Mouse (Mus musculus) CH12.LX (cell line): ENCODE data around the gene Serpinb13. TPM values are rescaled to one million over a fixed set of nuclear protein-coding genes. Genes with fewer than 3 reads are reported as not detected.
A peak's percentile ranks its signal among the peaks of the same experiment; 100 is the strongest.
"Not testable (repeated sequence)": the region's sequence is repeated elsewhere in the genome, so short reads cannot be mapped to it uniquely, and the experiment has no call there.

Source experiments
- DNase-seq: peaks from one replicate; pipeline ENCODE4 v3.0.0-alpha.2; 2013; ENCODE audit errors: extremely low read depth
- H3K27ac ChIP-seq: 2 replicates; pipeline ENCODE4 v1.5.1; 2012; ENCODE audit warnings: low read depth, mild to moderate bottlenecking, control low read depth, moderate library complexity; ENCODE audit not compliant: insufficient read depth
- H3K27me3 ChIP-seq: replicated peaks from 2 replicates; pipeline ENCODE3; 2012; ENCODE audit warnings: inconsistent platforms
- H3K36me3 ChIP-seq, 2 experiments: replicated peaks in 1 of 2; 2 replicates each; pipeline versions ENCODE3 to v1.6.1; 2012; ENCODE audit warnings: inconsistent platforms in 1 of 2, low read length in 1 of 2, mild to moderate bottlenecking in 1 of 2, mixed read lengths in 1 of 2, moderate library complexity in 1 of 2; ENCODE audit not compliant: control insufficient read depth in 1 of 2, insufficient read depth in 1 of 2
- H3K4me1 ChIP-seq, 2 experiments: 2 replicates each; pipeline ENCODE4 v1.6.1; 2012; ENCODE audit warnings: inconsistent platforms in 1 of 2, moderate library complexity in 1 of 2; ENCODE audit not compliant: insufficient read depth in 2 of 2, control insufficient read depth in 1 of 2
- H3K4me2 ChIP-seq: 2 replicates; pipeline ENCODE4 v1.6.1; 2012; ENCODE audit warnings: low read depth, mild to moderate bottlenecking, control low read depth; ENCODE audit not compliant: poor library complexity, insufficient read depth, severe bottlenecking
- H3K4me3 ChIP-seq, 3 experiments: fragments of 150-350 bp in 1 of 3; sonication (generic) in 1 of 3; replicated peaks in 1 of 3; 2 replicates each; pipeline versions ENCODE3 to v1.5.1; 2011 to 2012; ENCODE audit warnings: low read depth in 2 of 3, low read length in 2 of 3, mild to moderate bottlenecking in 2 of 3, moderate library complexity in 2 of 3, control low read depth in 1 of 3, improper control_type of control experiment in 1 of 3, inconsistent platforms in 1 of 3, mixed read lengths in 1 of 3; ENCODE audit not compliant: poor library complexity in 1 of 3
- H3K79me2 ChIP-seq: replicated peaks from 2 replicates; pipeline ENCODE4 v1.6.1; 2012; ENCODE audit warnings: mild to moderate bottlenecking, moderate library complexity; ENCODE audit not compliant: control insufficient read depth, poor library complexity, insufficient read depth, severe bottlenecking; ENCODE audit errors: extremely low read depth
- H3K9ac ChIP-seq: 2 replicates; pipeline ENCODE4 v1.6.1; 2012; ENCODE audit warnings: low read depth, mild to moderate bottlenecking, control low read depth, moderate library complexity; ENCODE audit not compliant: insufficient read depth
- H3K9me3 ChIP-seq: replicated peaks from 2 replicates; pipeline ENCODE3; 2012; ENCODE audit warnings: low read length, inconsistent platforms, mixed read lengths
- BHLHE40 ChIP-seq: IDR thresholded peaks from 2 replicates; pipeline ENCODE4 v1.6.1; 2011; ENCODE audit warnings: mild to moderate bottlenecking, low read depth, low read length, improper control_type of control experiment
- CHD1 ChIP-seq: IDR thresholded peaks from 2 replicates; pipeline ENCODE4 v1.6.1; 2012; ENCODE audit warnings: low read depth, low read length, improper control_type of control experiment, inconsistent platforms
- E2F4 ChIP-seq: IDR thresholded peaks from 2 replicates; pipeline ENCODE4 v1.6.1; 2011; ENCODE audit warnings: low read depth, low read length, improper control_type of control experiment; ENCODE audit not compliant: insufficient replicate concordance
- ELF1 ChIP-seq: IDR thresholded peaks from 2 replicates; pipeline ENCODE4 v1.6.1; 2014; ENCODE audit warnings: low read depth, mild to moderate bottlenecking, inconsistent platforms, low read length, improper control_type of control experiment
- EP300 ChIP-seq: IDR thresholded peaks from 2 replicates; pipeline ENCODE4 v1.6.1; 2011; ENCODE audit warnings: low read length, improper control_type of control experiment
- HCFC1 ChIP-seq: IDR thresholded peaks from 2 replicates; pipeline ENCODE4 v1.6.1; 2012; ENCODE audit warnings: low read depth, mild to moderate bottlenecking, inconsistent platforms, low read length, improper control_type of control experiment
- IRF4 ChIP-seq: IDR thresholded peaks from 2 replicates; pipeline ENCODE4 v1.6.1; 2014; ENCODE audit warnings: low read depth, mild to moderate bottlenecking, inconsistent platforms, low read length, improper control_type of control experiment
- JUN ChIP-seq: IDR thresholded peaks from 2 replicates; pipeline ENCODE4 v1.6.1; 2011; ENCODE audit warnings: low read depth, mild to moderate bottlenecking, low read length, improper control_type of control experiment, moderate library complexity; ENCODE audit not compliant: insufficient read depth
- KAT2A ChIP-seq: IDR thresholded peaks from 2 replicates; pipeline ENCODE4 v1.6.1; 2012; ENCODE audit warnings: low read length, improper control_type of control experiment, inconsistent platforms; ENCODE audit not compliant: insufficient replicate concordance
- MAFK ChIP-seq: IDR thresholded peaks from 2 replicates; pipeline ENCODE4 v1.6.1; 2011; ENCODE audit warnings: low read length, improper control_type of control experiment; ENCODE audit not compliant: insufficient replicate concordance
- MEF2A ChIP-seq: IDR thresholded peaks from 2 replicates; pipeline ENCODE4 v1.6.1; 2014; ENCODE audit warnings: low read depth, mild to moderate bottlenecking, inconsistent platforms, low read length, improper control_type of control experiment, borderline replicate concordance
- POLR2A ChIP-seq: IDR thresholded peaks from 2 replicates; pipeline ENCODE4 v1.6.1; 2011; ENCODE audit warnings: low read depth, mild to moderate bottlenecking, improper control_type of control experiment, low read length
- POLR2AphosphoS2 ChIP-seq: IDR thresholded peaks from 2 replicates; pipeline ENCODE4 v1.6.1; 2011; ENCODE audit warnings: low read depth, low read length, improper control_type of control experiment
- RAD21 ChIP-seq: IDR thresholded peaks from 2 replicates; pipeline ENCODE4 v1.6.1; 2011; ENCODE audit warnings: low read depth, mild to moderate bottlenecking, low read length, improper control_type of control experiment, moderate library complexity
- SMC3 ChIP-seq: IDR thresholded peaks from 2 replicates; pipeline ENCODE4 v1.6.1; 2011; ENCODE audit warnings: low read depth, low read length, improper control_type of control experiment
- TBP ChIP-seq: conservative IDR thresholded peaks from 2 replicates; pipeline ENCODE4 v1.6.1; 2011; ENCODE audit warnings: low read depth, low read length, improper control_type of control experiment
- TCF12 ChIP-seq: IDR thresholded peaks from 2 replicates; pipeline ENCODE4 v1.6.1; 2014; ENCODE audit warnings: low read depth, mild to moderate bottlenecking, inconsistent platforms, low read length, improper control_type of control experiment
- UBTF ChIP-seq: IDR thresholded peaks from 2 replicates; pipeline ENCODE4 v1.6.1; 2012; ENCODE audit warnings: low read depth, mild to moderate bottlenecking, inconsistent platforms, low read length, improper control_type of control experiment, moderate library complexity
- ZC3H11A ChIP-seq: IDR thresholded peaks from 2 replicates; pipeline ENCODE4 v1.6.1; 2012; ENCODE audit warnings: low read depth, mild to moderate bottlenecking, inconsistent platforms, low read length, improper control_type of control experiment
- ZMIZ1 ChIP-seq: IDR thresholded peaks from 2 replicates; pipeline ENCODE4 v1.6.1; 2012; ENCODE audit warnings: low read depth, mild to moderate bottlenecking, inconsistent platforms, low read length, improper control_type of control experiment
- ZNF384 ChIP-seq: IDR thresholded peaks from 2 replicates; pipeline ENCODE4 v1.6.1; 2012; ENCODE audit warnings: low read depth, low read length, improper control_type of control experiment, inconsistent platforms
- dilution Hi-C: fragments of 300-500 bp; cut with MboI; formaldehyde crosslinking; loops from 2 replicates; pipeline ENCODE4 v1.14.3; 2020; ENCODE audit warnings: low sequenced_read_pairs; ENCODE audit not compliant: extremely low pct_unique_long_range_greater_than_20kb, extremely low pct_ligation_motif_present
- in situ Hi-C: fragments of 300-500 bp; cut with MboI; formaldehyde crosslinking; loops from 3 replicates; pipeline ENCODE4 v1.14.3; 2019; ENCODE audit warnings: low sequenced_read_pairs, low pct_ligation_motif_present, low pct_unique_long_range_greater_than_20kb, mixed read lengths
- polyA plus RNA-seq: library from polyadenylated mRNA; unstranded; fragments of >175 nt; gene quantifications from 2 replicates; pipeline ENCODE4 v1.2.1, GENCODE M21; 2012; ENCODE audit warnings: low read depth; ENCODE audit not compliant: insufficient read length
- total RNA-seq, 2 experiments: library from RNA; depleted of rRNA; stranded (reverse); fragments of 300-350 nt in 1 of 2; fragments of >200 nt in 1 of 2; gene quantifications; 2 replicates each; pipeline ENCODE4 v1.2.3; 2012 to 2014

Serpinb13 gene
- total and polyA plus RNA-seq, 3 experiments = not detected

DNA sequence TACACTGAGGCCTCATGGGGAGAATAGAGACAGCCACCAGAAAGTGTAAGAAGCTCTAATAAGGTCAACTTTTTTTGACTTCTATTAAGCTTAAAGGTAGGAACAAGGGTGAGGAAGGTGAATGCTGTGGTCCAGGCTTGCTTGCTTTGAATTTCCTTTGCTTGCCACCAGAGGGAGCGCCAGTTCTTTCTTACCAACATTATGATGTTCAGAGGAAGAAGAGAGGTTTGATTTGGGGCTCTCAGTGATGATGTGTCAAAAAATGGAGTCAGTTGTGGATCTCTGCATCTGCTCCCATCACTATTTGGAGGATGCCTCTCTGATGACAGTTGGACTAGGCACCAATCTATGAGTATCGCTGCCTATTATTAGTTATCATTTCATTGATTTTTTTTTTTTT lies 33.7 kb downstream of the Serpinb13 start (continued):
- no peak for TF ChIP-seq TBP
- no peak for TF ChIP-seq ZMIZ1
- TF ChIP-seq E2F4 = no peak
- TF ChIP-seq UBTF = no peak
- TF ChIP-seq SMC3 = peak; percentile 78
- peak; percentile 83 for TF ChIP-seq RAD21
- TF ChIP-seq CHD1 = no peak
- peak; percentile 63 for TF ChIP-seq ZNF384
- TF ChIP-seq JUN = no peak
- TF ChIP-seq ZC3H11A = no peak

GRCm38 (mm10) chr1:107015210-107015609 lies 34.4 kb downstream of the Serpinb13 start:
- no peaks in the 10 kb centered on the region for H3K36me3 ChIP-seq
- DNase-seq = peak; percentile 54
- dilution Hi-C loops (no loop called here), in situ Hi-C loops (no loop called here)
- peaks cover 3 to 11% of the 10 kb centered on the region in 2 experiments; a peak in 3 of 4 replicates for H3K4me1 ChIP-seq
- no peak overlapping the region for H3K27ac ChIP-seq
- H3K79me2 ChIP-seq = no peaks in the 10 kb centered on the region
- no peak overlapping the region for H3K4me3 ChIP-seq
- no peak overlapping the region for H3K4me2 ChIP-seq
- H3K9ac ChIP-seq = no peak overlapping the region
- no peaks in the 10 kb centered on the region for H3K9me3 ChIP-seq
- no peaks in the 10 kb centered on the region for H3K27me3 ChIP-seq
- 0 out of 2 replicates have a peak, but pooled peaks have one; percentile 23 for TF ChIP-seq POLR2A
- TF ChIP-seq MEF2A = peak; percentile 48; the same call in 1 of the 2 replicates
- peak; percentile 84 for TF ChIP-seq IRF4
- no peak for TF ChIP-seq E2F4
- no peak for TF ChIP-seq MAFK
- peak; percentile 38; the same call in 1 of the 2 replicates for TF ChIP-seq HCFC1
- TF ChIP-seq ELF1 = peak; percentile 70
- TF ChIP-seq TCF12 = peak; percentile 70
- TF ChIP-seq JUN = peak; percentile 20; the same call in 1 of the 2 replicates
- TF ChIP-seq EP300 = peak; percentile 84
- no peak for TF ChIP-seq KAT2A

DNA sequence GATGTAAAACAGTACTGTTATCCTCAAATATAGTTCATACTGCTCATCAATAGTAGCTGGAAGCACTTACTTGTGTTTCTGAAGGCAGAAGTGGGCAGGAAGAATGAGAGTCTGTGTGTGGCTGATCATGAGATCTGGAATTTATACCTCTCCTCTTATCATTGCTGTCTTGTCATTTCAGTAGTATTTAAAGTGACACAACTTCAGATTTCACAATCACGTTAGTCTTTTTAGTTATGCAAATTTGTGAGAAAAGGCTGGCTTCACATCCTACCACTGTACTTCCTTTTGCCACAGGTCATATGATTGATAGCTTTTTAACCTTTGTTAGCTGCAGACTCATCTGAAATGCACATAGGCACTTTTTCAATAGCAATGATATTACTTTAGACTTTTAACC lies 45.1 kb downstream of the Serpinb13 start:
- no peak overlapping the region for H3K4me2 ChIP-seq
- in situ Hi-C loops (no loop called here), dilution Hi-C loops (no loop called here)
- no peaks in the 10 kb centered on the region for H3K9me3 ChIP-seq
- peak; percentile 6 for DNase-seq
- no peaks in the 10 kb centered on the region for H3K36me3 ChIP-seq
- H3K4me3 ChIP-seq = no peak overlapping the region
- no peaks in the 10 kb centered on the region for H3K79me2 ChIP-seq
- H3K4me1 ChIP-seq = peaks cover 0 to 4% of the 10 kb centered on the region in 2 experiments; a peak in 1 of 4 replicates
- no peak overlapping the region for H3K27ac ChIP-seq
- no peaks in the 10 kb centered on the region for H3K27me3 ChIP-seq
- no peak for TF ChIP-seq POLR2AphosphoS2
- 0 out of 2 replicates have a peak, but pooled peaks have one; percentile 28 for TF ChIP-seq BHLHE40
- no peak overlapping the region for H3K9ac ChIP-seq

DNA sequence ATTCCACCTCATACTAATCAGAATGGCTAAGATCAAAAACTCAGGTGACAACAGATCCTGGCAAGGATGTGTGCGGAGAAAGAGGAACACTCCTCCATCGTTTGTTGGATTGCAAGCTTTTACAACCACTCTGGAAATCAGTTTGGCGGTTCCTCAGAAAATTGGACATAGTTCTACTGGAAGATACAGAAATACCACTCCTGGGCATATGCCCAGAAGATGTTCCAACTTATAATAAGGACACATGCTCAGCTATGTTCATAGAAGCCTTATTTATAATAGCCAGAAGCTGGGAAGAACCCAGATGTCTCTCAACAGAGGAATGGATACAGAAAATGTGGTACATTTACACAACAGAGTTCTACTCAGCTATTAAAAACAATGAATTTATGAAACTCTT lies 53.5 kb downstream of the Serpinb13 start:
- H3K9ac ChIP-seq, H3K4me2 ChIP-seq, dilution Hi-C loops, H3K36me3 ChIP-seq, DNase-seq, H3K4me1 ChIP-seq, H3K4me3 ChIP-seq, H3K27me3 ChIP-seq, H3K79me2 ChIP-seq, in situ Hi-C loops, H3K27ac ChIP-seq, H3K9me3 ChIP-seq: not testable (repeated sequence)
